Mouse (Mus musculus) activated CD4-positive, CD25-positive, alpha-beta regulatory T cell, adult 4 months (primary cell): ENCODE data around the gene Olfr1390. TPM values are rescaled to one million over a fixed set of nuclear protein-coding genes. Genes with fewer than 3 reads are reported as not detected.
"Not testable (repeated sequence)": the region's sequence is repeated elsewhere in the genome, so short reads cannot be mapped to it uniquely, and the experiment has no call there.

Experiments used
- ATAC-seq: one replicate; pipeline ENCODE4 v1.8.0; 2017
- polyA plus RNA-seq, 2 experiments: library from polyadenylated mRNA; unstranded; fragments of 100-300 nt; shearing (Covaris generic); gene quantifications; one replicate each; pipeline ENCODE4 v1.2.1; 2017

The Olfr1390 gene
- not detected for polyA plus RNA-seq

GRCm38 (mm10) chr11:49334888-49335287 is at the start of gene Olfr1390:
Olfr1390 (plus strand) TSS chr11:49335188.
- no peak for ATAC-seq

GRCm38 (mm10) chr11:49287251-49287650 is 47.7 kb upstream of the Olfr1390 start:
- ATAC-seq = no peak

GRCm38 (mm10) chr11:49292777-49293176 is 42.2 kb upstream of the Olfr1390 start:
- ATAC-seq = no peak

GRCm38 (mm10) chr11:49304441-49304840 is 30.5 kb upstream of the Olfr1390 start, which contains the start of gene Olfr10:
Olfr10 (plus strand) TSS chr11:49304741.
- no peak for ATAC-seq

- not testable (repeated sequence) for ATAC-seq
These were observed 26.4 kb upstream of the Olfr1390 start for GRCm38 (mm10) chr11:49308547-49308946.

GRCm38 (mm10) chr11:49322442-49322841 is 12.5 kb upstream of the Olfr1390 start, which contains the start of gene Olfr1391:
Olfr1391 (plus strand) TSS chr11:49322742.
- no peak for ATAC-seq

GRCm38 (mm10) chr11:49326726-49327125 is 8.3 kb upstream of the Olfr1390 start:
- no peak for ATAC-seq

GRCm38 (mm10) chr11:49329686-49330085 is 5.3 kb upstream of the Olfr1390 start:
- ATAC-seq = no peak

GRCm38 (mm10) chr11:49337150-49337832 is 2.3 kb downstream of the Olfr1390 start:
- no peak for ATAC-seq

GRCm38 (mm10) chr11:49383133-49383532 is 48.1 kb downstream of the Olfr1390 start:
- ATAC-seq = no peak

GRCm38 (mm10) chr11:49386118-49386517 is 51.1 kb downstream of the Olfr1390 start:
- not testable (repeated sequence) for ATAC-seq

Other genes with a start within 250 kb of the Olfr1390 start
- gene Olfr1396, start 220.3 kb upstream of the Olfr1390 start, polyA plus RNA-seq = under 1 TPM; 0.15 to 0.37 TPM
- under 1 TPM in 1 of 2 experiments, not detected in 1; 0.12 TPM for gene Olfr1395, start 192.9 kb upstream of the Olfr1390 start, polyA plus RNA-seq
- gene Olfr1394, start 180.8 kb upstream of the Olfr1390 start, polyA plus RNA-seq = not detected
- gene Btnl9, start 148.0 kb upstream of the Olfr1390 start, polyA plus RNA-seq = not detected
- gene Zfp62, start 131.9 kb upstream of the Olfr1390 start, polyA plus RNA-seq = 10 to 100 TPM; 47.9 to 54.3 TPM
- 10 to 100 TPM; 55.3 to 85.9 TPM for gene Mgat1, start 91.0 kb upstream of the Olfr1390 start, polyA plus RNA-seq
- gene Olfr1393, start 56.9 kb upstream of the Olfr1390 start, polyA plus RNA-seq = not detected
- not detected for gene Olfr1392, start 49.9 kb upstream of the Olfr1390 start, polyA plus RNA-seq
- gene Olfr10, start 30.4 kb upstream of the Olfr1390 start, polyA plus RNA-seq = not detected
- gene Olfr1391, start 12.4 kb upstream of the Olfr1390 start, polyA plus RNA-seq = not detected
- gene Olfr1389, start 87.9 kb downstream of the Olfr1390 start, polyA plus RNA-seq = not detected
- not detected for gene Olfr1388, start 101.4 kb downstream of the Olfr1390 start, polyA plus RNA-seq
- under 1 TPM in 1 of 2 experiments, not detected in 1; 0.16 TPM for gene Olfr1387, start 120.2 kb downstream of the Olfr1390 start, polyA plus RNA-seq
- gene Olfr1386, start 129.9 kb downstream of the Olfr1390 start, polyA plus RNA-seq = not detected
- gene Olfr1385, start 153.9 kb downstream of the Olfr1390 start, polyA plus RNA-seq = under 1 TPM in 1 of 2 experiments, not detected in 1; 0.17 TPM
- not detected for gene Olfr1384, start 171.5 kb downstream of the Olfr1390 start, polyA plus RNA-seq
- gene Olfr1383, start 184.5 kb downstream of the Olfr1390 start, polyA plus RNA-seq = not detected
- gene Olfr1382, start 193.1 kb downstream of the Olfr1390 start, polyA plus RNA-seq = not detected
- not detected for gene Olfr1381, start 208.3 kb downstream of the Olfr1390 start, polyA plus RNA-seq
- gene Olfr1380, start 221.7 kb downstream of the Olfr1390 start, polyA plus RNA-seq = not detected